Mouse (Mus musculus) frontal cortex, postnatal 10 days (tissue): ENCODE measurements around the gene Bnip2.
A peak's percentile ranks its signal among the peaks of the same experiment; 100 is the strongest.

Experiments used
- DNase-seq, 2 experiments: peaks; one replicate each; pipeline ENCODE4 v3.0.0; 2022; ENCODE audit warnings: low spot score in 2 of 2, mixed read lengths in 1 of 2

Bnip2 gene

GRCm38 (mm10) chr9:69989303-69990121 lies at the start of gene Bnip2:
TSS of gene Bnip2 (plus strand) at chr9:69989466.
- peak; percentile 81 to 93 for DNase-seq

- DNase-seq: no peak
Measured at GRCm38 (mm10) chr9:69940839-69941490, 48.3 kb upstream of the Bnip2 start.

- no peak for DNase-seq
Measured at GRCm38 (mm10) chr9:69941556-69941955, 47.7 kb upstream of the Bnip2 start.

- no peak for DNase-seq
Measured at GRCm38 (mm10) chr9:69948964-69949363, 40.3 kb upstream of the Bnip2 start.

GRCm38 (mm10) chr9:69949641-69950040 lies 39.6 kb upstream of the Bnip2 start:
- DNase-seq: no peak

GRCm38 (mm10) chr9:69961007-69961406 lies 28.3 kb upstream of the Bnip2 start:
- no peak for DNase-seq

- no peak for DNase-seq
Measured at GRCm38 (mm10) chr9:69964370-69964769, 24.9 kb upstream of the Bnip2 start.

GRCm38 (mm10) chr9:69985526-69985925 lies 3.7 kb upstream of the Bnip2 start:
- DNase-seq: no peak

- DNase-seq: no peak
Measured at GRCm38 (mm10) chr9:69986063-69986462, 3.2 kb upstream of the Bnip2 start.

GRCm38 (mm10) chr9:69986571-69986970 lies 2.7 kb upstream of the Bnip2 start:
- DNase-seq: no peak

GRCm38 (mm10) chr9:69987579-69987978 lies 1.7 kb upstream of the Bnip2 start:
- peak in 1 of 2 experiments; percentile 59 for DNase-seq

GRCm38 (mm10) chr9:69988706-69989302 lies 462 bp upstream of the Bnip2 start:
- no peak for DNase-seq

- DNase-seq: no peak
Measured at GRCm38 (mm10) chr9:69990346-69990745, 1.1 kb downstream of the Bnip2 start.

GRCm38 (mm10) chr9:69992841-69993277 lies 3.6 kb downstream of the Bnip2 start:
- no peak for DNase-seq

- DNase-seq: no peak
Measured at GRCm38 (mm10) chr9:69993479-69993878, 4.2 kb downstream of the Bnip2 start.

- no peak for DNase-seq
Measured at GRCm38 (mm10) chr9:69994547-69994946, 5.3 kb downstream of the Bnip2 start.

GRCm38 (mm10) chr9:69999318-69999717 lies 10.1 kb downstream of the Bnip2 start:
- DNase-seq: no peak

GRCm38 (mm10) chr9:70003516-70003915 lies 14.2 kb downstream of the Bnip2 start:
- no peak for DNase-seq

GRCm38 (mm10) chr9:70006984-70007383 lies 17.7 kb downstream of the Bnip2 start:
- DNase-seq: no peak

GRCm38 (mm10) chr9:70007506-70008248 lies 18.4 kb downstream of the Bnip2 start:
- no peak for DNase-seq

- no peak for DNase-seq
Measured at GRCm38 (mm10) chr9:70009754-70010304, 20.6 kb downstream of the Bnip2 start.
